Mouse (Mus musculus) liver, embryonic 13.5 days (tissue): ENCODE data around the gene Krtap28-10. TPM values are rescaled to one million over a fixed set of nuclear protein-coding genes. Genes with fewer than 3 reads are reported as not detected.
A peak's percentile ranks its signal among the peaks of the same experiment; 100 is the strongest.

ENCODE experiments used
- ATAC-seq: fragments of 200-750 bp; cut with Nextera tagmentation; 2 replicates; pipeline ENCODE4 v1.8.0; 2017; ENCODE audit warnings: low read depth, mild to moderate bottlenecking, moderate number of reproducible peaks, moderate library complexity
- DNase-seq: peaks from one replicate; pipeline ENCODE4 v3.0.0; 2022
- H3K27ac ChIP-seq: fragments of 300-500 bp; sonication (generic); 2 replicates; pipeline ENCODE4 v1.5.1; 2015; ENCODE audit warnings: moderate library complexity, mild to moderate bottlenecking, inconsistent platforms
- H3K27me3 ChIP-seq: fragments of 300-500 bp; sonication (generic); 2 replicates; pipeline ENCODE4 v1.6.1; 2015; ENCODE audit warnings: mild to moderate bottlenecking, inconsistent platforms
- H3K36me3 ChIP-seq: fragments of 300-500 bp; sonication (generic); 2 replicates; pipeline ENCODE4 v1.6.1; 2015; ENCODE audit warnings: mild to moderate bottlenecking, inconsistent platforms
- H3K4me1 ChIP-seq: fragments of 300-500 bp; sonication (generic); replicated peaks from 2 replicates; pipeline ENCODE4 v1.6.1; 2015; ENCODE audit warnings: inconsistent platforms
- H3K4me2 ChIP-seq: fragments of 300-500 bp; sonication (generic); 2 replicates; pipeline ENCODE4 v1.6.1; 2015; ENCODE audit warnings: inconsistent platforms, mild to moderate bottlenecking, moderate library complexity
- H3K4me3 ChIP-seq: fragments of 300-500 bp; sonication (generic); replicated peaks from 2 replicates; pipeline ENCODE4 v1.5.1; 2015; ENCODE audit warnings: mild to moderate bottlenecking, inconsistent platforms
- H3K9ac ChIP-seq: fragments of 300-500 bp; sonication (generic); 2 replicates; pipeline ENCODE4 v1.6.1; 2015; ENCODE audit warnings: mild to moderate bottlenecking, inconsistent platforms
- H3K9me3 ChIP-seq: fragments of 300-500 bp; sonication (generic); replicated peaks from 2 replicates; pipeline ENCODE4 v1.6.1; 2016; ENCODE audit warnings: inconsistent platforms
- WGBS: fragments of 180-500 bp; shearing (Covaris S2); methylation state at CpG from one replicate; pipeline ENCODE4 v1.1.7; 2015; ENCODE audit not compliant: insufficient replicate concordance; 5-methylcytosine and 5-hydroxymethylcytosine counted together
- polyA plus RNA-seq: library from polyadenylated mRNA; unstranded; fragments of >200 nt; fragmentation: Nextera tagmentation; extraction: Ambion mirVana; gene quantifications from 2 replicates; pipeline ENCODE4 v1.2.1, GENCODE M21; 2015

Gene Krtap28-10
- polyA plus RNA-seq, 1 experiment from 2014 or later: not detected

- H3K36me3 ChIP-seq: no peaks in the 10 kb centered on the region
- no peaks in the 10 kb centered on the region for H3K27me3 ChIP-seq
- no peaks in the 10 kb centered on the region for H3K9me3 ChIP-seq
- no peak within 1 kb of the TSS for H3K4me3 ChIP-seq
- ATAC-seq: no peak
- no peak within 1 kb of the TSS for H3K9ac ChIP-seq
- no peak within 1 kb of the TSS for H3K4me2 ChIP-seq
- H3K4me1 ChIP-seq: no peaks in the 10 kb centered on the region
- no peak within 1 kb of the TSS for H3K27ac ChIP-seq
- 39% methylated on average over 5 of the region's 5 CpGs for WGBS
- DNase-seq: no peak
These were observed 2.7 kb upstream of the Krtap28-10 start, which contains the start of gene Gm47969 for GRCm38 (mm10) chr1:83044882-83045427. TSS of gene Gm47969 (plus strand) at chr1:83044932.

GRCm38 (mm10) chr1:83039080-83039479 lies 3.2 kb downstream of the Krtap28-10 start:
- no peaks in the 10 kb centered on the region for H3K9me3 ChIP-seq
- ATAC-seq (no peak), DNase-seq (no peak)

GRCm38 (mm10) chr1:83038109-83038672 lies 4.1 kb downstream of the Krtap28-10 start, which contains the start of gene Slc19a3:
TSS of gene Slc19a3 (minus strand) at chr1:83038448.
- H3K4me1 ChIP-seq: no peaks in the 10 kb centered on the region
- no peak within 1 kb of the TSS for H3K27ac ChIP-seq
- WGBS: under 1% methylated on average over 25 of the region's 25 CpGs
- no peaks in the 10 kb centered on the region for H3K36me3 ChIP-seq
- H3K9me3 ChIP-seq: no peaks in the 10 kb centered on the region
- H3K27me3 ChIP-seq: no peaks in the 10 kb centered on the region
- peak within 1 kb of the TSS; percentile 58 for H3K4me2 ChIP-seq
- H3K4me3 ChIP-seq: peak within 1 kb of the TSS; percentile 48
- H3K9ac ChIP-seq: no peak within 1 kb of the TSS
- DNase-seq: peak; percentile 3
- ATAC-seq: 0 out of 2 replicates have a peak, but pooled peaks have one; percentile 39

More at GRCm38 (mm10) chr1:83039080-83039479, 3.2 kb downstream of the Krtap28-10 start:
- Histone ChIP-seq H3K4me1 (no peaks in the 10 kb centered on the region), H3K27ac (no peak overlapping the region), H3K9ac (no peak overlapping the region), H3K36me3 (no peaks in the 10 kb centered on the region), H3K4me3 (no peak overlapping the region), H3K4me2 (no peak overlapping the region), H3K27me3 (no peaks in the 10 kb centered on the region)
- 51% methylated on average over 4 of the region's 4 CpGs for whole genome bisulfite sequencing

DNA sequence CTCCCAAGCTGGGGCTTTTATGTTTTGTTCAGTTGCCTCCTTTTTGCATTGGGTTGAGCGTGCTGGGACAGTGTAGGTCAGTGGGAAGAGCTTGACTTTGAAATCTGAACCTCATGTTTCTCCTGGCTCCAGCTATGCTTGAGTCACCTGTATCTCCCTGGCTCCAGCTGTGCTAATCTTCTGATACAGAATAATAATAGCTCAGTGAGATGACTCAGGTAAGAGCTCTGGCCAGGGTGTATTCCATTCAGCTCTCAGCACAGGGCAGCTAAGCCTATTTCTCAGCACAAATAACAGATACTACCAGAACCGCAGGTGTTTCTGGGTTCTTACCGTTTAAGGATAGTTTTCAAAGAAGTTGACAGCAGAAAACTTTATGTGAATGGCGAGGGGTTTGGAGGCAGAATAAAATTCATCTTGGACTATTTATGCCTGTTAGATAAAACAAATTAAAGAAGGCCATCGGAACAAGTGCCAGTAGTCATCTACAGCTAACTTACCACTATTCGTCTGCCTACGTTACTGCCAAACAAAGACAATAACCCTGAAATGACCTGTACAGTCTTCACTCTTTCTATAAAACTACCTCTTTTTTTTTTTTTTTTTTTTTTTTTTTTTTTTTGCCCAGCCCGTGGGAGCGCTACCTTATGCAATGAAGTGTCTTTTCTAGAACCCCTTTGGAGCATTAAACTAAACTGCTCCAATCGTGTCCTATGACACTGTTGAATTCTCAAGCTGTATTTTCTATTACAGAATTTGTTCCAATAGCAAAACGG lies 5.2 kb downstream of the Krtap28-10 start:
- H3K27ac ChIP-seq: no peak overlapping the region
- no peak overlapping the region for H3K4me2 ChIP-seq
- no peaks in the 10 kb centered on the region for H3K9me3 ChIP-seq
- WGBS: 67% methylated on average over 11 of the region's 11 CpGs
- DNase-seq (no peak), ATAC-seq (no peak)
- no peaks in the 10 kb centered on the region for H3K4me1 ChIP-seq
- no peaks in the 10 kb centered on the region for H3K27me3 ChIP-seq
- H3K9ac ChIP-seq: no peak overlapping the region
- no peak overlapping the region for H3K4me3 ChIP-seq
- H3K36me3 ChIP-seq: no peaks in the 10 kb centered on the region

GRCm38 (mm10) chr1:83034509-83034908 lies 7.8 kb downstream of the Krtap28-10 start:
- DNase-seq (no peak), ATAC-seq (no peak)
- Histone ChIP-seq H3K4me1 (no peaks in the 10 kb centered on the region), H3K4me3 (no peak overlapping the region), H3K9me3 (no peaks in the 10 kb centered on the region), H3K27ac (no peak overlapping the region), H3K9ac (no peak overlapping the region), H3K27me3 (no peaks in the 10 kb centered on the region), H3K36me3 (no peaks in the 10 kb centered on the region), H3K4me2 (no peak overlapping the region)
- WGBS: 41% methylated on average over 5 of the region's 5 CpGs

DNA sequence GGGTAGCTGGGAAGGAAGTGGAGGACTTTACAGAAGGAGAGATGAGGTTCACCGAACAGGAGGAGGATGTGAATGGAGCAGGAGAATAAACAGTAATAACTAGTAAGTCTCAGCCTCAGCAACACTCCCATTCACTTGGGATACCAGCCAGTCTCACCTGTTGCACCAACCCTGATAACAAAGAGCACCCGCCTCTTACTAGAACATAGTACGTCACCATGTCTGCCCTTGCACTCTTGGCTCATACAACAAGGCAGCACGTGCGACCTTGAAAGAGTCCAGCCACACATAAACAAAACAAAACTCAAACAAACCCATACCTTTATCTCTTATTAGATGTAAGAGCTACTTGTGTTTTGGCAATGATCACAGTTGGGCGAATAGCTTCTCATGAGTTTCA lies 9.8 kb downstream of the Krtap28-10 start:
- H3K9ac ChIP-seq: no peak overlapping the region
- H3K27ac ChIP-seq: no peak overlapping the region
- H3K27me3 ChIP-seq: no peaks in the 10 kb centered on the region
- no peaks in the 10 kb centered on the region for H3K4me1 ChIP-seq
- no peak overlapping the region for H3K4me3 ChIP-seq
- H3K36me3 ChIP-seq: no peaks in the 10 kb centered on the region
- no peak overlapping the region for H3K4me2 ChIP-seq
- H3K9me3 ChIP-seq: no peaks in the 10 kb centered on the region
- ATAC-seq (no peak), DNase-seq (no peak)
- WGBS: 74% methylated on average over 6 of the region's 6 CpGs

GRCm38 (mm10) chr1:83031950-83032349 lies 10.3 kb downstream of the Krtap28-10 start:
- H3K9ac ChIP-seq: no peak overlapping the region
- H3K36me3 ChIP-seq: no peaks in the 10 kb centered on the region
- no peaks in the 10 kb centered on the region for H3K27me3 ChIP-seq
- WGBS: 33% methylated on average over 1 of the region's 1 CpGs
- H3K27ac ChIP-seq: no peak overlapping the region
- ATAC-seq: no peak
- H3K9me3 ChIP-seq: no peaks in the 10 kb centered on the region
- H3K4me1 ChIP-seq: no peaks in the 10 kb centered on the region
- H3K4me3 ChIP-seq: no peak overlapping the region
- DNase-seq: no peak
- H3K4me2 ChIP-seq: no peak overlapping the region

DNA sequence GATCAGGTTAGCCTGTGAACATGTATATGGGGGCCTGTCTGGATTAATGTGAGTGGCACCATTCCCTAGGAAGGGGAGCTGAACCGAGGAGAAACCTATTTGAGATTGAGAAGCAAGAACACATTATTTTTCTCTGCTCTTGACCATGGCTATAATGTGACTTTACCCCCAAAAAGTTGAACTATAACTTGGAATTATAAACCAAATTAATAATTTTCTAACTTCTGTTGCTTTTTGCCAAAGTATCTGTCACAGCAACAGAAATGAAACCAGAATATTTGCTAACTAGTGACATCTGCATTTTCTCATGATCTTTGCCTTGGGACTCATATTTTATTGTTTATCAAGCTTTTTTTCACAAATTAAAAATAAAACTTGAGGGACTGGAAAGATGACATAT lies 25.7 kb downstream of the Krtap28-10 start:
- H3K4me2 ChIP-seq: no peak overlapping the region
- H3K4me1 ChIP-seq: no peaks in the 10 kb centered on the region
- H3K36me3 ChIP-seq: no peaks in the 10 kb centered on the region
- no peak overlapping the region for H3K9ac ChIP-seq
- H3K27ac ChIP-seq: no peak overlapping the region
- no peaks in the 10 kb centered on the region for H3K9me3 ChIP-seq
- H3K27me3 ChIP-seq: no peaks in the 10 kb centered on the region
- no peak overlapping the region for H3K4me3 ChIP-seq
- no peak for DNase-seq
- WGBS: 32% methylated on average over 1 of the region's 1 CpGs
- no peak for ATAC-seq

- 70% methylated on average over 10 of the region's 10 CpGs for WGBS
- Histone ChIP-seq H3K27ac (no peak overlapping the region), H3K4me2 (no peak overlapping the region), H3K9ac (no peak overlapping the region), H3K4me1 (no peaks in the 10 kb centered on the region), H3K4me3 (no peak overlapping the region), H3K27me3 (no peaks in the 10 kb centered on the region), H3K9me3 (no peaks in the 10 kb centered on the region), H3K36me3 (no peaks in the 10 kb centered on the region)
- no peak for DNase-seq
- ATAC-seq: no peak
These were observed 26.9 kb downstream of the Krtap28-10 start for GRCm38 (mm10) chr1:83015329-83015879.

- Histone ChIP-seq H3K4me1 (no peaks in the 10 kb centered on the region), H3K27ac (no peak overlapping the region), H3K4me2 (no peak overlapping the region), H3K9ac (no peak overlapping the region), H3K27me3 (no peaks in the 10 kb centered on the region), H3K9me3 (no peaks in the 10 kb centered on the region), H3K36me3 (no peaks in the 10 kb centered on the region), H3K4me3 (no peak overlapping the region)
- ATAC-seq: no peak
- WGBS: 77% methylated on average over 3 of the region's 3 CpGs
- no peak for DNase-seq
These were observed 27.8 kb downstream of the Krtap28-10 start for GRCm38 (mm10) chr1:83014477-83014876.

GRCm38 (mm10) chr1:83007471-83007870 lies 34.8 kb downstream of the Krtap28-10 start:
- Histone ChIP-seq H3K27me3 (no peaks in the 10 kb centered on the region), H3K4me3 (no peak overlapping the region), H3K4me2 (no peak overlapping the region), H3K27ac (no peak overlapping the region), H3K9ac (no peak overlapping the region), H3K36me3 (no peaks in the 10 kb centered on the region), H3K4me1 (no peaks in the 10 kb centered on the region), H3K9me3 (no peaks in the 10 kb centered on the region)
- DNase-seq (no peak), ATAC-seq (no peak)
- WGBS: 58% methylated on average over 6 of the region's 6 CpGs
